Mouse (Mus musculus): Measurements from ENCODE around the gene Gm9044.
"Not testable (repeated sequence)": the region's sequence is repeated elsewhere in the genome, so short reads cannot be mapped to it uniquely, and the experiment has no call there.

The Gm9044 gene

DNA sequence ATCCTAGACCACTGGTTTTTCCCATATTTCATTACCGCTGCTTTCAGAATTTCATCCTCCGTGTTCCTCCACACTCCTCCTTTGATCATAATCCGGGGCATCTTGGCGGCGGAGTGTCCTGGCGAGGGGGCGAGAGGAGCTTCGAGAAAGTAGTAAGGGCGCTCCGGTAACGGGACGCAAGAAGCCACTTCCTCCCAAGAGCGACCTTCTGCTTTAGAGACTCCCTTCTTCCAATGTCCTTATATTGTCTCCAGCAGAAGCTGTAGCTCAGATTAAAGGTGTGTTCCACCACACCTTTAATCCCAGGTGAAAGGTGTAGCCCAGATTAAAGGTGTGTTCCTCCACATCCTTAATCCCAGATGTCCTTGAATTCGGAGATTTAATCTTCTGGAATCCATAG is at the start of gene Gm9044:
Gm9044 (minus strand) TSS at position 101 of the 400 bp plus-strand sequence.
- DNase-seq, result not testable (repeated sequence)

DNA sequence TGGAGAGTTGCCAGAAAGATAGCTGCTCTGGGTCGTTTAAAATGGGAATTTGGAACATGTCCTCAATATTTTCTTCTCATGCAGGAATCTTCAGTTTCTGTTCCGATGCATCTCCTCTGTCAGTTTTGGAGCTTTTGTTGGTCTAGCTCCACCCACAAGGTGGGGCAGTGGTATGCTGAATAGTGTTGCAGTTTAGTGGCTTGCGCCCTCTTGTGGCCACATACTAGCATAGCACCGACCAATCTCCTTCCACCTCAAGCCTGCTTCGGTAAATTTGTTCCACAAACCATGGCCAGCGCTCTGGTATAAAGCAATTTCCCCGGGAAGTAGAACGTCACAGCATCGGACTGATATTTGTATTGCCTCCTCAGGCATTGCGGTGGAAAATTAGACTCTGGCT is 38.2 kb upstream of the Gm9044 start:
- DNase-seq, result peak; percentile 83

DNA sequence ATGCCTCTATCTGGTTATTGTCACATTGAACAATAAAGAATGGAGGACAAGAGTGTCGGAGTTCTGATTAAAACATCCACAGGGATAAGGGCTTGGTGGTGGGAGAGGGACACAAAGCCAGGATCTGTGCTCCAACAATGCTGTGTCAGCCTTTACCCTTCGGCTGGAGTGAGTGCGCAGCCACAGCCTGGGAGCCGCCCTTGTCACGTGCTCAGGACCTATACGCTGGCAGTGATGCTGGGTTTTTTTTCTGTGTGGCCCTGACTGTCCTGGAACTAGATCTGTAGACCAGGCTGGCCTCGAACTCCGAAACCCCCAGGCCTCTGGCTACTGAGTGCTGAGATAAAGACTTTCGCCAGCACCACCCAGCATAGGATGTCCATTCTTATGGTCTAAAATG is 37.3 kb upstream of the Gm9044 start:
- DNase-seq, result no peak

DNA sequence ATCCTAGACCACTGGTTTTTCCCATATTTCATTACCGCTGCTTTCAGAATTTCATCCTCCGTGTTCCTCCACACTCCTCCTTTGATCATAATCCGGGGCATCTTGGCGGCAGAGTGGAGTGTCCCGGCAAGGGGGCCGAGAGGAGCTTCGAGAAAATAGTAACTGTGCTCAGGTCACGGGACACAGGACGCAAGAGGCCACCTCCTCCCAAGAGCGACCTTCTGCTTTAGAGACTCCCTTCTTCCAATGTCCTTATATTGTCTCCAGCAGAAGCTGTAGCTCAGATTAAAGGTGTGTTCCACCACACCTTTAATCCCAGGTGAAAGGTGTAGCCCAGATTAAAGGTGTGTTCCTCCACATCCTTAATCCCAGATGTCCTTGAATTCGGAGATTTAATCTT is 21.8 kb upstream of the Gm9044 start, which contains the start of gene Gm9049:
Gm9049 (minus strand) TSS at position 101 of the 400 bp plus-strand sequence.
- not testable (repeated sequence) for DNase-seq

DNA sequence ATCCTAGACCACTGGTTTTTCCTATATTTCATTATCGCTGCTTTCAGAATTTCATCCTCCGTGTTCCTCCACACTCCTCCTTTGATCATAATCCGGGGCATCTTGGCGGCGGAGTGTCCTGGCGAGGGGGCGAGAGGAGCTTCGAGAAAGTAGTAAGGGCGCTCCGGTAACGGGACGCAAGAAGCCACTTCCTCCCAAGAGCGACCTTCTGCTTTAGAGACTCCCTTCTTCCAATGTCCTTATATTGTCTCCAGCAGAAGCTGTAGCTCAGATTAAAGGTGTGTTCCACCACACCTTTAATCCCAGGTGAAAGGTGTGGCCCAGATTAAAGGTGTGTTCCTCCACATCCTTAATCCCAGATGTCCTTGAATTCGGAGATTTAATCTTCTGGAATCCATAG is 16.4 kb upstream of the Gm9044 start, which contains the start of gene Gm9048:
Gm9048 (minus strand) TSS at position 101 of the 400 bp plus-strand sequence.
- not testable (repeated sequence) for DNase-seq

DNA sequence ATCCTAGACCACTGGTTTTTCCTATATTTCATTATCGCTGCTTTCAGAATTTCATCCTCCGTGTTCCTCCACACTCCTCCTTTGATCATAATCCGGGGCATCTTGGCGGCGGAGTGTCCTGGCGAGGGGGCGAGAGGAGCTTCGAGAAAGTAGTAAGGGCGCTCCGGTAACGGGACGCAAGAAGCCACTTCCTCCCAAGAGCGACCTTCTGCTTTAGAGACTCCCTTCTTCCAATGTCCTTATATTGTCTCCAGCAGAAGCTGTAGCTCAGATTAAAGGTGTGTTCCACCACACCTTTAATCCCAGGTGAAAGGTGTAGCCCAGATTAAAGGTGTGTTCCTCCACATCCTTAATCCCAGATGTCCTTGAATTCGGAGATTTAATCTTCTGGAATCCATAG is 10.9 kb upstream of the Gm9044 start, which contains the start of gene Gm9046:
Gm9046 (minus strand) TSS at position 101 of the 400 bp plus-strand sequence.
- not testable (repeated sequence) for DNase-seq

DNA sequence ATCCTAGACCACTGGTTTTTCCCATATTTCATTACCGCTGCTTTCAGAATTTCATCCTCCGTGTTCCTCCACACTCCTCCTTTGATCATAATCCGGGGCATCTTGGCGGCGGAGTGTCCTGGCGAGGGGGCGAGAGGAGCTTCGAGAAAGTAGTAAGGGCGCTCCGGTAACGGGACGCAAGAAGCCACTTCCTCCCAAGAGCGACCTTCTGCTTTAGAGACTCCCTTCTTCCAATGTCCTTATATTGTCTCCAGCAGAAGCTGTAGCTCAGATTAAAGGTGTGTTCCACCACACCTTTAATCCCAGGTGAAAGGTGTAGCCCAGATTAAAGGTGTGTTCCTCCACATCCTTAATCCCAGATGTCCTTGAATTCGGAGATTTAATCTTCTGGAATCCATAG is 5.5 kb upstream of the Gm9044 start, which contains the start of gene Gm9045:
Gm9045 (minus strand) TSS at position 101 of the 400 bp plus-strand sequence.
- DNase-seq, result not testable (repeated sequence)

DNA sequence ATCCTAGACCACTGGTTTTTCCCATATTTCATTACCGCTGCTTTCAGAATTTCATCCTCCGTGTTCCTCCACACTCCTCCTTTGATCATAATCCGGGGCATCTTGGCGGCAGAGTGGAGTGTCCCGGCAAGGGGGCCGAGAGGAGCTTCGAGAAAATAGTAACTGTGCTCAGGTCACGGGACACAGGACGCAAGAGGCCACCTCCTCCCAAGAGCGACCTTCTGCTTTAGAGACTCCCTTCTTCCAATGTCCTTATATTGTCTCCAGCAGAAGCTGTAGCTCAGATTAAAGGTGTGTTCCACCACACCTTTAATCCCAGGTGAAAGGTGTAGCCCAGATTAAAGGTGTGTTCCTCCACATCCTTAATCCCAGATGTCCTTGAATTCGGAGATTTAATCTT is 5.3 kb downstream of the Gm9044 start, which contains the start of gene Gm9040:
Gm9040 (minus strand) TSS at position 101 of the 400 bp plus-strand sequence.
- DNase-seq, result not testable (repeated sequence)

DNA sequence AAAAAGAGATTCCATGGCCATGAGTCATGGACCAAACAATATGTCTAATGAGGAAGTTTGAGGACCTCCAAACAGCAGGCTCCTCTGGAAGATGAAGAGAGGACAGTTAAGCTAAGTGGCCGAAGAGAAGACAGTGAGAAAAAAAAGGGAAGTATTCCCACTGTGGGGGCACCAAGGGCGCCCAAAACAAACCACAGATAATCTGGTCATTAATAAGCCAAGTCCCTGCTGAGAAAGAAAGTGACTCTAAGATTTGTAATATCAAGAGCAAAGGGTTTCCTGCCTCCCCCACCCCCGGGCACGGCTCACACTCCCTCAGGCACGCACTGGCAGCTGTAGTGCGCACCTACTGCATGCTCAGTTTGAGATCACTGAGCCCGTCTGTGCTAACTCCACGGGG is 13.2 kb downstream of the Gm9044 start:
- DNase-seq, result no peak

DNA sequence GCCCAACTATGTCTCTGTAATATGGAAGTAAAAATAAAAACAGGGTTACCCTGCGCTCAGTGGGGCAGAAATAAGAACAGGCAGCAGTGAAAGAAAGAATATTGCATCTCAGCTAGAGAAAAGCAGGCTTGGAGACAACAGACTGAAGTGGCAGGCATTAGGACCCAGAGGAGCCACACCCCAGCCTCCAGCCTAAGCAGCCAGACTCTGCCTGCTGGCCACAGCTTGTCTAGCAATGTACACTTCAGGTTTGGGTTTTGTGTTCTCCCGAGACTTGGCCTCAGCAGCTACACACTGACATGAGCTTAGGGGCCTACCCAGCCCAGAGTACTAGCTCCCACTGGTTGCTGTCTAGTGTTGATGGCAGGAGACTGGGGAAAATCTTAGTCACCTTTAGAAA is 30.1 kb downstream of the Gm9044 start:
- DNase-seq, result not testable (repeated sequence)

DNA sequence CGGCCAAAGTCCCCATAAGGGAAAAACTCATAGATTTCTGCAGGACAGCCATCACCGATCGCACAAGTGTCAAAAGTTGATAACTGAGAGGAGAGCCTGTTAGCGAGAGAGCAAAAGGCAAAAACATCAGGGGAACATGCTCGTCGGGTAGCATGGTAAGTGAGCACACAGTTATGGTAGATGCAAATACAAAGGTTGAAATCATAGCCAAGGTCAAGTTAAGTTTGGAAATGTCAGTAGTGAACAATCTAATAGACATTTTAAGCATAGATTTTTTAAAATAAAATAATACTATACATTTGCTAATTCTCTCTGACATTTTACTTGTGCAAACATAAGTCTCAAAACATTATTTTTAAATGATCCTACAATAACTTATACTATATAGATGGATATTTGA is 37.3 kb downstream of the Gm9044 start, which contains the start of gene Iltifb:
Iltifb (minus strand) TSS at position 101 of the 400 bp plus-strand sequence.
- DNase-seq, result no peak

DNA sequence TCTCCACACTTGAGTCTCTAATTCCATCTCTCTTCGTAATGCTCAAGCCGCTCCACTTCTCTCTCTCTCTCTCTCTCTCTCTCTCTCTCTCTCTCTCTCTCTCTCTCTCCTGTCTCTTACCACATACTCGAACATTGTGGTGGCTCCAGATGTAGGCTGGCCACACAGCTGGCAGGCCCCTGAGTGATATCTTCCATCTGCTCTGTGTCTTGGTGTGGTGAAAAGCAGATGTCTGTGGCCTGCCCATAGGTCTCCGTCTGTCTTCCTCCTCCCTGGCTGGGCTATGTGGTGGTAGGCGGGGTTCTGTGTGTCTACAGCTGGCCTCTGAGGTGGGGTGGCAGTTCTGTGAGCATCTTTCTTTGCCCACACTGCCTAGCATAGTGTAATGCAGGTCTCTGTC is 49.2 kb downstream of the Gm9044 start:
- DNase-seq, result not testable (repeated sequence)

DNA sequence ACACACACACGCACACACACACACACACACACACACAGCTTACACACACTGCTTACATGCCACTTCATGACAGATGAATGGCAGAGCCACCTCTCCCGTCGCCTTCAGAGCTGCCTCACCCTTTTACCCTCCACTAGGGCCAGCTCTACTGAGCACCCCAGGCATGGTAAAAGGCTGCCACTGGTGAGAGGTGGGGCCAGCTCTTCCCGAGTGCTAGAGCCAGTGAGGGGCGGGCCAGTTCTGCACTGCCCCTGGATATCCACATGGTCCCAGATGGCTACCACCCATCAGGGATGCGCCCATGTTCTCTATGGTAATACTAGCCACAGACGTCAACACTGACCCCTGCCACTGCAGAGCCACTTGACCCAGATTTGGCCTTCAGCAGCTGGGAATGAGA is 49.6 kb downstream of the Gm9044 start:
- not testable (repeated sequence) for DNase-seq
